Mouse (Mus musculus): Measurements from ENCODE around the gene Vgll4.

Gene Vgll4

GRCm38 (mm10) chr6:114871010-114871660, 98.7 kb downstream of the Vgll4 start:
- peak; percentile 18 for DNase-seq (ENCODE audit: low spot score)

DNA sequence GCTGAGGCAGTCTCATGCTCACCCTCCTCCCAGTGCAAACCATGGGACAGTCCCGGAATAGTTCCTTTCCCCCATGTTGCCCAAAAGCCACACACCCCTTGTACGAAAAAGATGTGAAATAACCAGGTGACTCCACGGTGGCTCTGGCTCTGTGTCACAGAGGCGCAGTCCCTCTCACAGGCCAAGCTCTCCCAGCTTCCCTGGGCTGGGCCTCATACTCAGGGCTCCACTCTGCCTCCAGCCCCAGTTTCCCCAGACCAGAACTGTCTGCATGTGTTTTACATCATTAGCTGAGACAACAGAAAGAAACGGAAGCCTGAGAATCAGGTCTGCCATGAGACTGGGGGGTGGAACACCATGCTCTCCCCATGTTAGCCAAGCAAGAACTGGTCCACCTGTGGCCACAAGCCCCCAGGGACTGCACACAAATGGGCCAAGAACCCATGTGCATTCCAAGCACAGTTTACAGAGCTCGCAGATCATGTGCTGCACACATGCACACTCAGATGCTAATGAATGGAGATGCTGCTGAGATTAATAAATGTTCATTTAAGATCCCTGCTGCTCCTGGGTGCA, 100.2 kb downstream of the Vgll4 start:
- DNase-seq (ENCODE audit: low spot score) = no peak

DNA sequence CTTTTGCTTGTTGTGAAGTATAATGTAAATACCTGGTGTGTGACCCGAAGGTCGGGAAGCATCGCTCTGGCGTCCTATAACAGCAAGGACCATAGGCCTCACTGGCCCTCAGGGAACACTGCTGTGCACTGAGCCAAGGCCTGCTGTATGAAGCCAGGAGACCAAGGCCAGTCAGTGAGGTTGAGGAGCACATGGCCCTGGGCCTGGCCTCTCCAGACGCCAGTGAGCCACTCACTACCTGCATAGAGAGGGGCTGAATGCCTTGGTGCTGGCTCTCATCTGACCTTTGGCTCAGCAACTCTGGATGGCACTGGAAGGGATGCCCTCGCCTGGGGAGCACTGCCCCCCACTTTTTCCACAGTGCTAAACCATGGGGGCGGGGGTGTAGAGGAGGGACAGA, 101.1 kb downstream of the Vgll4 start:
- DNase-seq (ENCODE audit: low spot score) = no peak

GRCm38 (mm10) chr6:114866619-114867018, 103.2 kb downstream of the Vgll4 start:
- no peak for DNase-seq (ENCODE audit: low spot score)

- DNase-seq (ENCODE audit: low spot score) = no peak
Observed at GRCm38 (mm10) chr6:114866078-114866477, 103.7 kb downstream of the Vgll4 start.

- DNase-seq (ENCODE audit: low spot score) = no peak
Observed at GRCm38 (mm10) chr6:114864421-114864820, 105.4 kb downstream of the Vgll4 start.

DNA sequence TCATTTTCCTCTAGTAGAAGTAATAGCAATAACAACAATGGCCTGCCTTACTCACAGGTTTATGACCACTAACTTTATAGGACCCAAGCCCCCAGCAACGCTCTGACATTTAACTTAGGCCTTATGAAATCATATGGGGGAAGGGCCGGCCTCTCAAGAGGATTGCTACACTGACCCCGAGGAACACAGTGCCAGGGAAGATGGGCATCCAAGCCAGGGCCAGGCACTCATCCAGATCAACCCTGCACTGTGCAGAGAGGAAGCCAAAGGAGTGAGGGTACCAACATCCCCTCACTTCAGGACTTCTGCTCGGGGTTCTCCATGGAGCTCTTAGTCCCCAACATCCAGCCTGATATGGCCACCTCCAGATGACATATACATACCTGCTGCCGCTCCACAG, 106.3 kb downstream of the Vgll4 start:
- DNase-seq (ENCODE audit: low spot score) = no peak

DNA sequence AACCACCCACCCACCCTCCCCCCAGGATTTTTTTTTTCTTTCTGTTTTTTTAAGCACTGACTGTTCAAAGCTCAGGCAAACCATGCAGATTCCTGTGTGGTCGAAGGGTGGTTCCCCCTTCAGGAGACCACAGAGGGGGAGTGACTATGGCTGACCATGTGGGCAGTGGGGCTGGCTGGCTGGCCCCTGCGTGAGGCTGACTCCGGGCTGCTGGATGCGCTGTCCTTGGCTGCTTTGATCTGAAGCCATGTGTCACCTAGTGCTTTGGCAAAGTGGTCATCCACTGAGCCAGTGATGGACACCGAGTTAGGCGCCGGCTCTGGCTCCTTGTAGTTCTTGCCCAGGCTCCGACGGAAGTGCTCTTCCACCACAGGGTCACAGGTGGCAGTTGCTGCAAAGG, 107.7 kb downstream of the Vgll4 start:
- no peak for DNase-seq (ENCODE audit: low spot score)

DNA sequence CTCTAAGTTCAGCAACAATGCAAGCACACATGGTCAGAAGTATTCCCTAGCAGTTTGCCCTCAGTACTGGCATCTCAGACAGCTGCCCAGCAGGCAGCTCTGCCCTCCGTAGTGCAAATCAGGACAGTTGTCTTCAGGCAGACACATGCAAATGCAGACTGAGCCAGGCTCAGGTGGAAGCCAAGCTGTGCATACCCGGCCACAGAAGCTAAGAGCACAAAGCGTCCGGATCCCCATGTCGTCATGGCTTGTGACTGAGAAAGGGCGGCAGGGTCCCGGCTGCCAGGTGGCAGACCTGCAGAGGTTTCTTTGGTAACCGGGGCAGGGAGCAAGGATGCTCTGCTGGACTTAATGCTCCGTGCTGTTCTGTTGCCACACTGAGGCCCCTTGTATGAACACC, 108.2 kb downstream of the Vgll4 start:
- no peak for DNase-seq (ENCODE audit: low spot score)

DNA sequence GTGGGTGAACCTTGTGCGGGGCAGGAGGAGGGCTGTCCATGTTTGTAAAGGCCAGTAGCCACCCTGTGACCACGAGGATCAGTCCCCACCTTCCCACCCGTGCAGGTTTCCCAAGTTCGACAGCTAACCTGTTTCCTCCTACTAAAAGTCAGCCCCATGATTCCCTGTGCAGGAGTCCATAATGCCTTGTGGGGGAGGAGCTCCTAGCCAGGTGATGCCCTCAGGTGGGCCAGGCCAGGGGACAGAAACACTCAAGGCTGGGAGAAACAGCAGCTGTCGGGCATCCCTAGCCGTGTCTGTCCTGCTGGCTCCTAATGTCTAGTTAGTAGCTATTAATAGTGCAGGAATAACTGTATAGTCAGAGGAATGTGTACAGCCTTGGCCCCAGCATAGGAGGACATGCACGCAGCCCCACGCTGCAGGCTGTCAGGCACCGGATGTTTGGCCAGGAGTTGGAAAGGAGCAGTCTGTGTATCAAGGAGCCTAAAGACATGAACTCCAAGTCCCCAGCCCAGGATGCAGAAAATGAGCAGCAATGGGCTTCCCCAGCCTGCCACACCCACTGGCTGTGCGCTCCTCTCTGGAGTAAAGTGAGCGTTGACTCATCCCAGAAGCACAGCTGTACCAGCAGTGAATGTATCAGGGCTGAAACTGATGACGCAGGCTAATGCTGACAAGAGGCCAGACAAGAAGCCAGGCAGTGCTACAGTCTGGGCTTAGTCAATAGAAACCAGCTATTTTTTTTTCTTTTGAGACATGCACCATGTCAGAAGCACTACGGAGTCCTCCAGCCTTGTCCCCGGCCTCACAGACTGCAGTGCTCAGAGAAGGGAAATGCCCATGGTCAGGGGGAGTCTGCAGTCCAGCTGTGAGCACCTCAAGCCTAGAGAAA, 108.9 kb downstream of the Vgll4 start:
- no peak for DNase-seq (ENCODE audit: low spot score)

- DNase-seq (ENCODE audit: low spot score) = no peak
Observed at GRCm38 (mm10) chr6:114858722-114859053, 111.1 kb downstream of the Vgll4 start.

DNA sequence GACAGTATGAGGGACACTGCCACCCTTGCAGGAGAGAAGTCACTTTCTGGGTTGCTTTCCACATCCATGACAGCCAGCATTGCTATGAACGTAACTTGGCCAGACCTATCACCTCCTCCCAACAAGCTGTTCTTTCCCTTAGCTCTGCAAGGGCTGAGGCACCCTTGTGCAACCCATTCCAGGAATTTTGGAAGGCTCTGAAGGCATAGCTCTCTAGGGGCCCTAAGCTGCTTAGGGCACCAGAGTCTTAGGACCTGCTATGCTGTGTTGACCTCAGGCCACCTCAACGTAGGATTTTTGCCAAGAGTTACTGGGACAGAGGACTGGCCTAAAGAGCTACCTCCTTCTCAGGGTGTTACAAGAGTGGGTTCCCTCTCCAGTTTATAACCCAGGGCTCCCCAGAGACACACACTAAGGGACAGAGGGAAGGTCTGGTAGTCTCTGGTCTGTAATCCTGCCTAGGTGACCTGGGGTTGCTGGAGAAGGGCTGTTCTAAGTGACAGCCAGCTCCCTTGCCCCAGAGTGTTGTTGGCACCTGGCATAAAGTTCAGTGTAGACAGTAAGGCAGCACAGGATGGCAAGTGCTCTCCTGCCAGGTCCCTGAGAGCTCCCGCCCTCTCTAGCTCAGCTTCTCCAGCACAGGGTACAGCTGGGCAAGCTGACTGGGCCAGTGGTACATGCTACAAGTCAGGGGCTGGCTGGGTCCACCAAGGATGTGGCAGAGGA, 111.6 kb downstream of the Vgll4 start:
- DNase-seq (ENCODE audit: low spot score) = no peak

- no peak for DNase-seq (ENCODE audit: low spot score)
Observed at GRCm38 (mm10) chr6:114856501-114856900, 113.3 kb downstream of the Vgll4 start.

DNA sequence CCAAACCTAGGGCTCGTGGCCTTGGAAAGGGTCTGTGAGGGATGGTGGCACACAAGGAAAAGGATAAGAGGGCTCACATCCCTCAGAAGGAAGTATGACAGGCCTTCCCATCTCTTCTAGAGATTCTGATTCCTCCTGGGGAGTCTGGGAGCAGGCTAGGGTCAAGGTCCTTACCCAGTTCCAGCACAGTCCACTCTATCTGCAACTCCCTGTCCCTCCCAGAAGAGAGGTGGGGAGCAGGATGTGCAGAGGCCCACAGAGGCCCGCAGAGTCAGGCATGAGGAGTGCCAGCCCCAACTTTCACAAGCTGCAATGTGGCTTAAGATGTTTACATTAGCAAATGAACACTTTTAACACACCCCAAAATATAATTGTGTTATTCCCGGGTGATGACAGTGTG, 114.2 kb downstream of the Vgll4 start:
- DNase-seq (ENCODE audit: low spot score) = no peak

DNA sequence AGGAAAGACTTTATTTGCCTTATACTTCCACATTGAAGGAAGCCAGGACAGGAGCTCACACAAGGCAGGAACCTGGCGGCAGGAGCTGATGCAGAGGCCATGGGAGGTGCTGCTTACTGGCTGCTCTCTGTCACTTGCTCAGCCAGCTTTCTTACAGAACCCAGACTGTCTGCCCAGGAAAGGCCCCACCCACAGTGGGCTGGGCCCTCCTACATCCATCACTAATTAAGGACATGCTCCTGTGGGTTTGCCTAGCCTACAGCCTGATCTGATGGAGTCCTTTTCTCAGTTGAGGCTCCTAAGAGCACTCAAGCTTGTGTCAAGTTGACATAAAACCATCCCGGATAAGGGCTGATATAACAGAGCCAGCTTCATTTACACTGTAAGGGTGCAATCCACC, 115.4 kb downstream of the Vgll4 start:
- DNase-seq (ENCODE audit: low spot score) = no peak

- DNase-seq (ENCODE audit: low spot score) = no peak
Observed at GRCm38 (mm10) chr6:114852739-114853138, 117.1 kb downstream of the Vgll4 start.

DNA sequence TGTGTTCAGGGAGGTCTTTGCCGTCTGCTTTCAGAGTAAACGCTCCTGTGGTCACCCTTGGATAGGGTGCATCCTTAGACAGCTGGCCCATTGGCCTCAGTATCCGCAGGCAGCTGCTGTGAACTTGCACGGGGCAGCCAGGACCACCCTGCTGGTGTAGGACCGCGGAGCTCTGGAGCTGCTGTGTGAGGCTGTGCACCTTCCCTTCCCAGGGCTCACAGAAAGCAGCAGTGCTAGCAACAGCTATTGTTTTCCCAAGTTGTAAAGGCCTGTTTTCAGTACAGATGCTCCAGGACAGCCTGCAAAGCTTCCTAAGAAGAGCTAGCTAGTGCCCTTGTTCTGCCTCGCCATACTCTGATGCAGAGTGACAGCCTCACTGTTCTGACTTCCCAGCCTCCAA, 118.1 kb downstream of the Vgll4 start:
- no peak for DNase-seq (ENCODE audit: low spot score)

- no peak for DNase-seq (ENCODE audit: low spot score)
Observed at GRCm38 (mm10) chr6:114849787-114850186, 120.0 kb downstream of the Vgll4 start.

DNA sequence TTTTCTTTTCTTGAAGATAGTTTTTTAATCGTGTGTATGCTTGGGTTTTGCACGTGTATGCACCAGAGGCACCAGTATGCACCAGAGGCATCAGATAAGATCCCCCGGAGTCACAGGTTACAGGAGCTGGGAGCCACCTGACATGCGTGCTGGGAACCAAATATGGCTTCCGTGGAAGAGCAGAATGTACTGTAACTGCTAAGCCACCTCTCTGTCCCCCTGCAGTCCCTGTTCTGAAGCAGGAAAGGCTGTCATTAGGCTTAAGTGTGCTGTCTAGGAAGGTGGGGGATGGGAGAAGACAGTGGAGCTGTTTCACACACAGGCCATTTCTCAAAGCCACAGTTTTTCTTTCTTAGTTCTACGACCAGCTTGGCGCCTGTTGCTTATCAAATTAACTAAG, 121.0 kb downstream of the Vgll4 start:
- no peak for DNase-seq (ENCODE audit: low spot score)

- DNase-seq (ENCODE audit: low spot score) = no peak
Observed at GRCm38 (mm10) chr6:114847582-114848174, 122.1 kb downstream of the Vgll4 start.

DNA sequence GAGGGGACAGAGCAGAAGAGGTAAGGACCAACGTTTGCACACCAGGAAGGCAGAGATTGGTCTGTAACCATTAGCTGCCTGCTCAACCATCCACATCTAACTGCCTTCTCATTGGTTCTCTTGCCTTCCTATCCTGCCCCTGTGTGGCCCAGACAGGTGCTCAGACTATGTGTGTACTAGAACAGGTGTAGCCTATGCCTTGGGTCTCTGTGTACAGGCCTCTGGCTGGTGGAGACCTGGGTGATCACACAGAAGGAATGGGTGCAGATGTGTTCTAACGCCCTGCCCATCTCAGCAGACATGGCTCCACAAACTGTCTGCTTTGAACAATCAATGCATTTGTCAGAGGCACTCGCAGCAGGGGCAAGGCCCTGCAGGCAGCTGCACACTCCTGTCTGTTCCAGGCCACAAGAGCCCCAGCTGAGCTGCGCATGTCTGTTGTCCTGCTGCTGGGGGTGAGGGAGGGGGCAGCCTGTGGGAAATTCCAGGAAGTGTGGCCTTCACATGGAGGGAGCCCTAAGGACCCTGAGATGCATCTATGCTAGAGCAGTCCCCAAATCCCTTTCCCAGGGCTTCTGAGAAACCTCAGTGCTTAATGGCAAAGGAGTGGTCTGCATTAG, 123.5 kb downstream of the Vgll4 start:
- DNase-seq (ENCODE audit: low spot score) = no peak

DNA sequence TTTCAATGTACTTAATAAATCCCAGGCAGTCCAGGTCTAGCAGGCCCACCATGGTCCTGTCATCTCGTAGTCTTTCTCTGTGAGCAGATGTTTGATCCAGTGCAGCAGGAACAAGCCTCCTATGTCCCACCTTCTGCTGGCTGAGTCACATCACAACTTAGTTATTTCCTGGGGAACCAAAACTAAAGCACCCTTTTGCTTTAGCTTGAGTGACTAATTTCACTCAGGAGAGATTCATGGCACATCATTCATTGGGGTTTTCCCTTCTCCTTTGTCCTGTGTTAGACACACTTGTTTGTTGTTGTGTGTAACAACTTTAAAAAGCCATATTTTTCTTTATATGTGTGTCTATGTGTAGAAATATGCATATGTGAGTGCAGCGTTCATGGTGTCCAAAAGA, 126.9 kb downstream of the Vgll4 start:
- no peak for DNase-seq (ENCODE audit: low spot score)

All from T-cell, adult 2 months (primary cell).